Mouse (Mus musculus) E14TG2a.4 (cell line): Measurements from ENCODE around the gene Prkca.

Experiments used
- CTCF ChIP-seq: conservative IDR thresholded peaks from 2 replicates; pipeline ENCODE4 v1.5.1; 2014; ENCODE audit warnings: low read length
- NANOG ChIP-seq: IDR thresholded peaks from 2 replicates; pipeline ENCODE4 v1.6.1; 2014; ENCODE audit warnings: borderline replicate concordance, low read length, mixed read lengths

DNA sequence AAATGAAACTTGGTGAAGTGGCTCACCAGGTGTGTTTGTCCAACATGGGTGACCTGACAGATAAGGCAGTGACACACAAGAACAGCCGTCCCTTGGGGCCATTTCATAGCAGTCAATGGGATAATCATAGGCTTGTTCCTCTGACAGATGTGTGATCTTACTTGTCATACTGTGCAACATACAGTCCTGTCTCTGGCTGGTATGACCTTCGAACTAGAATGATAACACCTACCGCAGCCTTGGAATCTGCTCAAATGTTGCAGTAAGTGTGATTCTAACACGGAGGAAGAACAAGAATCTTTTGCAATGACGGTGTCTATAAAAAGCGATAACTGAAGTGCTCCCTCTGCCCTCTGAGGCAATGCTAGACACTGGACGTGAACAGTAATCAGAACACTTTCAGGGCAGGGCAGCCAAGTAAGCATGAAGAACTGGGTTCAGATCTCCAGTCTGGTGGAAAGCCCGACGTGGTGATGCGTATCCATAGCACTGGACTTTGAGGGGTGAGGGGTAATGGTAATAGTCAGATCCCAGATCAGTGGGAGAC, 9.2 kb upstream of the Prkca start:
- TF ChIP-seq CTCF = no peak
- no peak for TF ChIP-seq NANOG
